Mouse (Mus musculus) regulatory T cell (primary cell): ENCODE data around the gene 2310007B03Rik.
"Not testable (repeated sequence)": the region's sequence is repeated elsewhere in the genome, so short reads cannot be mapped to it uniquely, and the experiment has no call there.

Experiments used
- in situ Hi-C: fragments of 300-600 bp; cut with MboI, MseI; formaldehyde crosslinking; loops from one replicate; pipeline ENCODE4 v1.15.1; 2025; ENCODE audit warnings: high pct_unique_total_duplicates

2310007B03Rik gene

GRCm38 (mm10) chr1:93160501-93161133 is at the start of gene 2310007B03Rik:
Gene 2310007B03Rik, minus strand, starts transcription at chr1:93160948.
- in situ Hi-C loops: no loop called here

DNA sequence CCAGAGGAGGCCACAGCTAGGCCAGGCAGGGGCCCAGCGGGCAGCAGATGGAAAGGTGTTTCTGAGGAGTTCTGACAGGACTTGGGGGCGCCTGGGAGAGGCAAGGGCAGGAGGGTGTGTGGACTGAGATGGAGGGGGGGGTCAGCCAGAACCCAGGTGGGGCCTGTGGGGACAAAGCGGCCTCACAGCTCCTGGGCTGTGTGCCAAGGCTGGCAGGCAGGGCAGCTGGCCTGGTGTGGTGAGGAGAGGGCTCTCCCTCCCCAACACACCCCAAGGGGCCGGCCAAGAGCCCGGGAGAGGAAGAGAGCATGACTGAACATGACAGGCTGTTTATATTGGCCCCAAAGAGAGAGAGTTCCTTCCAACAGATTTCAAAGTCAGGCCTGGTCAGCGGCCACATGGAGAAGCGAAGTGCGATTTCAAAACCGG is 49.5 kb upstream of the 2310007B03Rik start:
- in situ Hi-C loops: no loop called here

DNA sequence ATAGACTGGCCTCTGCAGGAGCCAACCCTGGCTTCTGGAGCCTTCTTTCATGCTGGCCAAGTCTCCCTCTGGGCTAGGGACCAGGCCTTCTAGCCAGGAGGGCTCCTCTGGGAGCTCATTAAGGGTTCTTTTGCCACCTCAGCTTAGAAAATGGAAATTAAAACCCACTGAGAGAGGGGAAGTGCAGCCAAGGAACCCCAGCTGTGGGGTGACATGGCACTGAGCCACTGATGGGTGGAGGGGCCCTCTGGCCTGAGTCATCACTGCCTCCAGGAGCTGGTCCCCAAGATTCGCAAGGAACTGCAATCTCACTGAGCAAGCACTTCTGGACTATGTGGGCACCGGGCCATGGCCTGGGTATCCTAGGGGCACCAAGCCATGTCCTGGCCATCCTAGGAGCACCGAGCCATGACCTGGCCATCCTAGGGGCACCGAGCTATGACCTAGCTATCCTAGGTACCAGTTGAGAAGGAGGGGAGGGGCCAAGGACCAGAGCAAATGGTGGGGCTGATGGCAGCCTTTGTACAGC is 46.9 kb upstream of the 2310007B03Rik start:
- in situ Hi-C loops: no loop called here

GRCm38 (mm10) chr1:93206277-93206970 is 45.7 kb upstream of the 2310007B03Rik start:
- in situ Hi-C loops: no loop called here

DNA sequence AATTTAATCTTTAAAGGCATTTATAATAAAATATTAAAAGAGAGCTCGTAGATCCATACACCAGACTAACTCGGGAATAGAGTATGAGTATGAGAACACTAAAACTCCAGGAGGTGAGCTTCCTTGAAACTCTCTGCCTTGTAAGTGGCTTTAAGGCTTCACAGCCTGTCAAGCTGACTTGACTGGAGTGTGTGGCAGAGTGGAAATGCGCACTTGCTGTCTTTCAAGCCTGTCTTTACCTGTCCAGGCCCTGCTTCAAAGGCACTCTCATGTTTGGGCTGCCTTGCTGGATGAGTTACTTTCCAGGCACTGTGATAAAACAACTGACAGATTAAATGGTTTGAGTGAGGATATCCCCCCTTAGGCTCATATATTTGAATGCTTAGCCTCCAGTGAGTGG is 37.2 kb upstream of the 2310007B03Rik start:
- in situ Hi-C loops: no loop called here

DNA sequence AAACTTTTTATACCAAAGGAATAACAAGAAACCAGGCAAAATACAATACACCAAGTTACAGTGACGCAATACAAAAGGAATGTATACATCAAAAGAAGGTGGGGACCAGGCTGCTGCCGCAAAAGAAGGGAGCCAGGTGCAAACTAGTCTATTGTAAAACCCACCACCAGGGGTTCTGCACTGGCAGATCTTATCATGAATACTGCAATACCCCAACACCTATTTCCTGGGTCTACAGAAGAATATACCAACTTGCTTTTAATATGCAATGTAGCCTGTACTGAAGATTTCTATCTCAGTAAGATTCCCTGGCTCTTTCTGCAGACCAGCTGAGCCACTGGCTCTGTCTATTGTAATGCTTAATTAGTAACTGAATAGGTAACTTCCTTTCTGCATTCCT is 36.7 kb upstream of the 2310007B03Rik start:
- in situ Hi-C loops: not testable (repeated sequence)

DNA sequence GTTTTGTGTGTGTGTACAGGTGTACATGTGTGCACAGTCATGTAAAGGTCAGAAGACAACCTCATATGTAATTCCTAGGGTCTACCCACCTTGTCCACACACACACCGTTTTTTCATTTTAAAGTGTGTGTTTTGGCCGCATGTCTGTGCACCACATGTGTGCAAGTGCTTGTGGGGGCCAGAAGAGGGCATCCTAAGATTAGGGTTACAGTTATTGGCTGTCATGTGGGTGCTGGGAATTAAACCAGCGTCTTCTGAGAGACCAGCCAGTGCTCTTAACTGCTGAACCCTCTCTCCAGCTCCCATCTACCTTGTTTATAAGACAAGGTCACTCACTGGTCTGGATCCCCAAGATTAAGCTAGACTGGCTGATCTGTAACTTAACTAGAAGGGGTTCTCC is 34.2 kb upstream of the 2310007B03Rik start:
- in situ Hi-C loops: no loop called here

DNA sequence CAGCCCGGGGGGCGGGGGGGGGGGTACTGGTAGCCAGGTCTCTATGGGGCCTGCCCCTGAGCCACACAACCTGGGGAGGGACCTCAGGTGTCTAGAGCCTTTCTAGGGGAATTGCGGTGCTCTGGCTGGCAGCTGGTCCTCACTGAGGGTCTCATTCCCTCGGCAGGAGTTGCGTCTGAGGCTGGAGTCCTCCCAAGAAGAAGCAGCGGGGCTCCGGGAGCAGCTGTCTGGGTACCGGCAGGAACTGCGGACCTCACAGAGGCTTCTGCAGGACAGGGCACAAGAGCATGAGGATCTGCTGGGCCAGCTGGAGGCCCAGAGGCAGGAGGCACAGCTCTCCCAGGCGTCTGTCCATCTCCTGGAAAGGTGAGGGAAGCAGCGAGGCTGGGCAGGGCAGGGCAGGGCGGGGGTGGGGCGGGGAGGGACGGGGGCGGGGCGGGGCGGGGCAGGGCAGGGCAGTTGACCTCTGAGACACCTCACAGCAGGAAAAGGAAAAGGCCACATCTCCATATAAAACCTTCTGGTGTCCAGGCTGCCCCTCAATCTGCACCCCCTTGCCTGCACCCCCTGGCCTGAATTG is 30.1 kb upstream of the 2310007B03Rik start:
- in situ Hi-C loops: no loop called here

DNA sequence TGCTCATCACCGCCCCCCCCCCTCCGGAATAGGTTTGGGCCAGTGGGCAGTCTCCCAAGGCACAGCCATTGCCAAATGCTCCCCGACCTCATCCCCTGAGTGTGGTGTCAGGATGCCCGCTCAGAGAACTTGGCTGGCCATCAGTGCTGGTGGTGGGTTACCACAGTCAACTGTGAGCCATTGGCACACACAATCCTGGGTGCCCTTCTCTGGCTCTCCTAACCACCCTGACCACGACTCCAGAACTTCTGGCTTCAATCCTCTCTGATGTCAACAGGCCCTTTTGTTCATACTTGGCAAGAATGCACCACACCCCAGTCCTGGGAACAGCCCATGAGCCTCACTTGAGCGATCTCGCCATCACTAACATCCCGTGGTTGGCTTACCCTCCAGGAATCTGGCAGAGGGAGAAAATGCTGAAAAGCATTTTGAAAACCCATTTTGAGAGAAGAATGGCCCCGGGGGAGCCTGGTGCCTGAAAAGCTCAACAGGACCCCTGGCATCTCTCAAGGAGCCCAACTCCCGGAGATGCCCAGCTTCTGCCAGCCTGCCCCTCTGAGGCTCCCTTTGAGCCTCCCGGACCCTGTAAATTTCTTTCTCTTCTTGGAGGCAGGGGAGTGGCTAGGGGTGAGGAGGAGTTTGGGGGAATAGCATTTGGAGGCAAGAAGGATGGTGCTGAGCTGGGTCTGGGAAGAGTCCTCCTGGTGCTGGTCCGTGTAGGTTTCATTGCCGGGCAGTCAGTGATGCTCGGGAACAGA is 23.5 kb upstream of the 2310007B03Rik start:
- in situ Hi-C loops: no loop called here

- in situ Hi-C loops: no loop called here
Observed at GRCm38 (mm10) chr1:93182281-93182680, 21.5 kb upstream of the 2310007B03Rik start.

DNA sequence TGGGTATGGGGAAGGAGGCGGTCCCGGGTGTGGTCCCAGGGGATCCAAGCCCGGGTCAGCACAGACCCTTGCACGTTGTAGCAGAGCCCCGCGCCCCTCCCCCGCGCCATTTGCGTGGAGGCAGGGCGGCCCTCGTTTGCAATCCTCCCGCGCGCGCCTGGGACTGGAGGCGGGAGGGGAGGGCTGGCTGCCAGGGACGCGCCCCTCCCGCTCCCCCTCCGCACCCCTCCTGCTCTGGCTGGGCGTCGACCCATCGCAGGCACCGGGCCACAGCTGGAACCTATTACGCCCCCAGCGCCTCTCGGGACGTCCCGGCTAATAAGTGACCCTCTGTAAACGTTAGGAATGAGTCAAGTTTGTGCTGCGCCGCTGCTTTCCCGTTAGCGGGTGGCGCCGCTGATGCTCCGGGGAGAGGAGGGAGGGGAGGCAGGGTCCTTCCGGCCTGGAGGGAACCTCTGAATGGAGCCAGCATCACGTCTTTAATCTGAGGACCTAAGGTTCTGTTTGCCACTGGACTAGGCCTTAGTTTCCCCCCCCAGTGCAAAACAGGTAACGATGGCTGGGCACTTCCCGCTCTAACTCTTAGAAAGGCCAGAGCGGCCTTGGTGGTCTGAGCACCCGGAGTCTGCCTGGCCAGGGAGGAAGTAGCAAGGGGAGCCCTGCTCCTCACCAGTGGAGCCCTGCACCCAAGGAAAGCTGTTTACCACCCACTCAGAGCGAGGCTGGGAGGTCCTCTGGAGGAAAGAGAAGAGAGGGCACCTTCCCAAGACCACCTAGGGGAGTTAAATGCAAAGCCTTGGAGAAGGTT is 16.0 kb upstream of the 2310007B03Rik start:
- in situ Hi-C loops: loop anchor here (5.0 kb wide), 1 partner anchor 551 kb away; no protein-coding TSS in a partner anchor

DNA sequence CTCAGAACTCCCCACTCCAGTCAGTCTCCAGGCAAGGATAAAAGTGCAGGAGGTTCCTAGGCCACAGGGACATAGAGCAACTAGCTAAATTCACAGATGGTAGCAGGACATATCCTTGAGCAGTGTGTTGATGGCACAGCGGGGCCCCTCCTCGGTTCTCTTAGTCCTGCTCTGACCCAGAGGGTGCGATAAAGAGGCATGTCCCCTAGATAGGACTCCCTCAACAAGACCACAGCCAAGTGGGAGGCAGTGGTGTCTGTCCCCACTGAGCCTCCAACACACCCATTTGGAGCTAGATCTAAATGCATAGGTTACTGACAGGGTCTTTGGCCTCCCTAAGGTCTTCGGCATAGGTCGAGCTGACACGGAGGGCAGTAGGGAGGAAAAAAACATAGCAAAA is 15.1 kb upstream of the 2310007B03Rik start:
- in situ Hi-C loops: loop anchor here (5.0 kb wide), 1 partner anchor 551 kb away; no protein-coding TSS in a partner anchor

DNA sequence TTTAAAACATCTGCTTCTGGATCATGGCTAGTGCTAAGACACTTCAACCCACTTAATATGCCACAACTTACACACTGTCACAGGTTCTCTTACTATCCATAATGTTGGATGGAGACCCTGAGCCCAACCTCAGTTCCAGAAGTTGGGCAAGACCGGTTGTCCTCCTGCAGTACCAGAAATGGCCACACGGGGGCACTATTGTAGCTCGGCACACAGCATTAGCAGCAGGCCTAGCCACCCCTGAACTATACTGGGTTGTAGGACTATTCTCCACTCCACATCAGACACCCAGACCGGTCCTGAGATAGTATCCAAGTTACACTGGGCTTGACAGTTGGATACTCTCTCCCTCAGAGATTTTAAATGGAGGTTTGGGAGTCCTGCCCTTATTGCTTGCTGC is 13.7 kb upstream of the 2310007B03Rik start:
- in situ Hi-C loops: no loop called here

DNA sequence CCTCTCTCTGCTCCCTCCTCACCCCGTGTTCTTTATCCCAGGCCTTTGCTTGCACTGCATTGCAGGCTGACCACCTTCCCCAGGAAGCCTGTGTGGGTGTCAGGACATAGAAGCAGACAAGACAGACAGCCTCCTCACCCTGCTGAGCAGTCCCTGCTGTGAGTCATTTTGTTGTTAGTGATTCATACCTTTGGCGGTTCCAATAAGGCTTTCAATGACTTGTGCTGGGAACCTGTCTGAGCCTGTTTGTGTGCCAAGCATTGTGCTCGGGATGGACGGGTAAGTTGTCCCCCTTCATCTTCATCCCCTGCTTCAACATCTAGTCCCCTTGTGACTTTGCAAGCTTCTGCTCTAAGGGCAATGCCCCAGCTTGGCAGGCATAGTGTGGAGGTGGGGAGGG is 12.9 kb upstream of the 2310007B03Rik start:
- in situ Hi-C loops: no loop called here

- in situ Hi-C loops: no loop called here
Observed at GRCm38 (mm10) chr1:93168295-93168775, 7.6 kb upstream of the 2310007B03Rik start, which contains the start of gene Crocc2. Gene Crocc2, plus strand, starts transcription at chr1:93168725.

GRCm38 (mm10) chr1:93166346-93167079 is 5.8 kb upstream of the 2310007B03Rik start:
- in situ Hi-C loops: no loop called here

DNA sequence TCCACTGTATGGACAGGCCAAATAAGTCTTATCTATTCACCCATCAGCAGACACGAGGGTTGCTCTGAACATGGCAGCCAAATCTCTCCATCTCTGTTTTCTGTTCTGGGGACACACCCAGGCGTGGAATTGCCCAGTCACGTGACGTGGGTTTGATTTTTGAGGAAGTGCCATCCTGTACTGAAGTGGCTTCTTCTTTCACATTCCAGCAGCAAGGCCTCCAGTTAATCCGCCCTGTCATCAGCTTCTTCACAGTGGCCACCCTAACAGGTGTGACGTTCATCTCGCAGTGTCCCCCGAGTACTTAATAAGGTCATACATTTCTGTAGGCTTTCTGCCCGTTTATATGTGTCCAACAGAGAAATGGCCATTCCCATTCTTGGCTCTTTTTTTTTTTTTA is 4.7 kb upstream of the 2310007B03Rik start:
- in situ Hi-C loops: no loop called here

DNA sequence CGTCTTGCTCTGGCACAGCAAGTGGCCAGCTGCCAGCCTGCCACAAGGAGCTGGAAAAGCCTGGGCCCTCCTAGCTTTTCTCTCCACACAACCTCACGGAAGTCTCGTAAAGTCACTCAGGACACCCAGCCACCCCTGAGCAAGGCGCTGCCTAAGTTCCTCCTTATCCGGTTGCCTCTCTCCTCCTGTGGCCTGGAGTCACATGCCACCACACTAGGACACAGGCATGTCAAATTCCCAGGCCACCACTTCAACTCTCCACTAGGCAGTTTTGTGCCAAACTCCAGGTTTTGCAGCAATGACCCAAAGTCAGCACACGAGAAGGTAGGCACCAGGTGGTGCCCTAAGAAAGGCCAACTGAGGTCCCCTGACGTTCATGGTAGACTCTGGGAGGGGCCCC is 1.8 kb upstream of the 2310007B03Rik start:
- in situ Hi-C loops: no loop called here

- in situ Hi-C loops: no loop called here
Observed at GRCm38 (mm10) chr1:93161921-93162320, 1.2 kb upstream of the 2310007B03Rik start.

DNA sequence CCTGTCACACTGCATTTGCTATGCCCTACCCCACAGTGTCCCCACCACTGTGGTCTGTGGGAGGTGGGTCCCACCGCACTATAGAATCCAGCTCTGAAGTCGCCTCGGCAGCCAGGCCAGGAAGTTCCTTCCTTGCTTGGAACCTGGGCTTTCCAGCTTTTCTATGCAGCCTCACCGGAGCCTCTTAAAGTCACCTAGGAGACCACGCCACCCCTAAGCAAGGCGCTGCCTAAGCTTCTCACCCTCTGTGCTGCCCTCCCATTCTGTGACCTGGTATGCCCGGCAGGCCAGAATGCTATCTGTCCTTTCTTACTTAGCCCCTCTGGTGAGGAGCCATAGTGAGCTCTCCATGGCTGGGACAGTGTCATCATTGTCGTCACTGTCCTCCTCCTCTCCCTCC is 602 bp upstream of the 2310007B03Rik start:
- in situ Hi-C loops: no loop called here
